Mouse (Mus musculus) G1E (cell line): ENCODE data around the gene Pdlim4.

Experiments used
- CTCF ChIP-seq: IDR thresholded peaks from 2 replicates; pipeline ENCODE4 v1.5.1; 2012; ENCODE audit warnings: low read depth, low read length, inconsistent platforms, mixed read lengths
- POLR2AphosphoS5 ChIP-seq: IDR thresholded peaks from 2 replicates; pipeline ENCODE4 v1.6.1; 2012; ENCODE audit warnings: low read depth, low read length, inconsistent platforms; ENCODE audit not compliant: insufficient replicate concordance

GRCm38 (mm10) chr11:54100692-54101591, 32.1 kb upstream of the Pdlim4 start:
- no peak for TF ChIP-seq POLR2AphosphoS5
- TF ChIP-seq CTCF, result no peak
